Mouse (Mus musculus) MEL (cell line): ENCODE measurements around the gene Eif4e3. TPM values are rescaled to one million over a fixed set of nuclear protein-coding genes. Genes with fewer than 3 reads are reported as not detected.

ENCODE experiments used
- DNase-seq: peaks from one replicate; pipeline ENCODE4 v3.0.0; 2011; ENCODE audit warnings: low read depth, low spot score
- H3K27ac ChIP-seq: 2 replicates; pipeline ENCODE4 v1.5.1; 2012; ENCODE audit warnings: low read depth, mild to moderate bottlenecking, control low read depth, low read length, moderate library complexity; ENCODE audit not compliant: control insufficient read depth
- H3K27me3 ChIP-seq, 2 experiments: fragments of 150-350 bp in 1 of 2; sonication (generic) in 1 of 2; 2 replicates each; pipeline ENCODE4 v1.6.1; 2012; ENCODE audit warnings: low read length in 2 of 2, mild to moderate bottlenecking in 2 of 2, improper control_type of control experiment in 1 of 2, moderate library complexity in 1 of 2; ENCODE audit not compliant: insufficient read depth in 2 of 2, control insufficient read depth in 1 of 2
- H3K36me3 ChIP-seq, 2 experiments: 2 replicates each; pipeline ENCODE4 v1.6.1; 2012 to 2014; ENCODE audit warnings: low read length in 2 of 2, improper control_type of control experiment in 1 of 2, inconsistent platforms in 1 of 2, mild to moderate bottlenecking in 1 of 2; ENCODE audit not compliant: insufficient read depth in 2 of 2, control insufficient read depth in 1 of 2
- H3K4me1 ChIP-seq, 2 experiments: fragments of 150-350 bp in 1 of 2; sonication (generic) in 1 of 2; 2 replicates each; pipeline ENCODE4 v1.6.1; 2012; ENCODE audit warnings: low read length in 2 of 2, improper control_type of control experiment in 1 of 2, mild to moderate bottlenecking in 1 of 2; ENCODE audit not compliant: insufficient read depth in 2 of 2, control insufficient read depth in 1 of 2
- H3K4me3 ChIP-seq, 2 experiments: fragments of 150-350 bp in 1 of 2; sonication (generic) in 1 of 2; 2 replicates each; pipeline ENCODE4 v1.5.1; 2012; ENCODE audit warnings: low read depth in 2 of 2, low read length in 2 of 2, mild to moderate bottlenecking in 2 of 2, moderate library complexity in 2 of 2, control low read depth in 1 of 2, improper control_type of control experiment in 1 of 2; ENCODE audit not compliant: control insufficient read depth in 1 of 2, insufficient read depth in 1 of 2
- H3K79me2 ChIP-seq: 2 replicates; pipeline ENCODE4 v1.6.1; 2012; ENCODE audit warnings: mild to moderate bottlenecking, low read length, moderate library complexity; ENCODE audit not compliant: control insufficient read depth, poor library complexity, insufficient read depth
- H3K9ac ChIP-seq: 2 replicates; pipeline ENCODE4 v1.6.1; 2012; ENCODE audit warnings: low read depth, mild to moderate bottlenecking, control low read depth, low read length, moderate library complexity; ENCODE audit not compliant: control insufficient read depth, poor library complexity, severe bottlenecking
- H3K9me3 ChIP-seq: fragments of 150-350 bp; sonication (generic); replicated peaks from 2 replicates; pipeline ENCODE4 v1.6.1; 2012; ENCODE audit warnings: mild to moderate bottlenecking, low read length, improper control_type of control experiment, moderate library complexity; ENCODE audit not compliant: insufficient read depth
- BHLHE40 ChIP-seq: IDR thresholded peaks from 2 replicates; pipeline ENCODE4 v1.6.1; 2012; ENCODE audit warnings: low read depth, mild to moderate bottlenecking, inconsistent platforms, low read length, improper control_type of control experiment, borderline replicate concordance
- CHD1 ChIP-seq: IDR thresholded peaks from 2 replicates; pipeline ENCODE4 v1.6.1; 2012; ENCODE audit warnings: low read depth, mild to moderate bottlenecking, inconsistent platforms, low read length, improper control_type of control experiment
- CHD2 ChIP-seq: IDR thresholded peaks from 2 replicates; pipeline ENCODE4 v1.6.1; 2011; ENCODE audit warnings: low read length, improper control_type of control experiment
- E2F4 ChIP-seq: IDR thresholded peaks from 2 replicates; pipeline ENCODE4 v1.6.1; 2011; ENCODE audit warnings: low read depth, low read length, improper control_type of control experiment, borderline replicate concordance
- HCFC1 ChIP-seq: IDR thresholded peaks from 2 replicates; pipeline ENCODE4 v1.6.1; 2012; ENCODE audit warnings: low read depth, mild to moderate bottlenecking, inconsistent platforms, low read length, improper control_type of control experiment, moderate library complexity
- KAT2A ChIP-seq: conservative IDR thresholded peaks from 2 replicates; pipeline ENCODE4 v1.6.1; 2012; ENCODE audit warnings: low read depth, low read length, improper control_type of control experiment, inconsistent platforms
- MXI1 ChIP-seq: IDR thresholded peaks from 2 replicates; pipeline ENCODE4 v1.6.1; 2011; ENCODE audit warnings: mild to moderate bottlenecking, low read depth, low read length, improper control_type of control experiment
- NELFE ChIP-seq: IDR thresholded peaks from 2 replicates; pipeline ENCODE4 v1.6.1; 2011; ENCODE audit warnings: low read depth, low read length, improper control_type of control experiment
- POLR2AphosphoS5 ChIP-seq: IDR thresholded peaks from 2 replicates; pipeline ENCODE4 v1.6.1; 2012; ENCODE audit warnings: low read depth, borderline replicate concordance, mild to moderate bottlenecking, inconsistent platforms, low read length, moderate library complexity, mixed read lengths
- RCOR1 ChIP-seq: IDR thresholded peaks from 2 replicates; pipeline ENCODE4 v1.6.1; 2012; ENCODE audit warnings: low read depth, mild to moderate bottlenecking, inconsistent platforms, low read length, improper control_type of control experiment
- SIN3A ChIP-seq: IDR thresholded peaks from 2 replicates; pipeline ENCODE4 v1.6.1; 2012; ENCODE audit warnings: low read length, improper control_type of control experiment, inconsistent platforms
- SMC3 ChIP-seq: IDR thresholded peaks from 2 replicates; pipeline ENCODE4 v1.6.1; 2011; ENCODE audit warnings: low read depth, low read length, improper control_type of control experiment
- TAL1 ChIP-seq: IDR thresholded peaks from 2 replicates; pipeline ENCODE4 v1.6.1; 2012; ENCODE audit warnings: mild to moderate bottlenecking, inconsistent platforms, low read length, moderate library complexity, mixed read lengths
- TCF12 ChIP-seq: IDR thresholded peaks from 2 replicates; pipeline ENCODE4 v1.6.1; 2014; ENCODE audit warnings: low read depth, mild to moderate bottlenecking, inconsistent platforms, low read length, improper control_type of control experiment, moderate library complexity
- UBTF ChIP-seq: IDR thresholded peaks from 2 replicates; pipeline ENCODE4 v1.6.1; 2012; ENCODE audit warnings: low read depth, mild to moderate bottlenecking, inconsistent platforms, low read length, improper control_type of control experiment, moderate library complexity, borderline replicate concordance; ENCODE audit not compliant: insufficient read depth
- ZC3H11A ChIP-seq: IDR thresholded peaks from 2 replicates; pipeline ENCODE4 v1.6.1; 2012; ENCODE audit warnings: low read depth, mild to moderate bottlenecking, inconsistent platforms, low read length, improper control_type of control experiment
- polyA plus RNA-seq, 2 experiments: library from polyadenylated mRNA; stranded (reverse) in 1 of 2; unstranded in 1 of 2; fragments of >175 nt in 1 of 2; fragments of >200 nt in 1 of 2; gene quantifications; 2 replicates each; pipeline versions ENCODE4 v1.2.1 to v1.2.4; 2012; ENCODE audit warnings: low replicate concordance in 2 of 2, low read depth in 1 of 2; ENCODE audit not compliant: insufficient read length in 2 of 2, insufficient read depth in 1 of 2, missing spikeins in 1 of 2
- total RNA-seq: library from RNA; depleted of rRNA; stranded (reverse); fragments of 300-350 nt; gene quantifications from 2 replicates; pipeline ENCODE4 v1.2.3, GENCODE M21; 2012

The Eif4e3 gene
- total and polyA plus RNA-seq, 3 experiments, result not detected

- Histone ChIP-seq H3K79me2 (no peaks in the 10 kb centered on the region), H3K9ac (no peak overlapping the region), H3K9me3 (no peaks in the 10 kb centered on the region), H3K27me3 (no peaks in the 10 kb centered on the region), H3K27ac (no peak overlapping the region), H3K4me3 (no peak overlapping the region), H3K4me1 (no peaks in the 10 kb centered on the region), H3K36me3 (no peaks in the 10 kb centered on the region)
- DNase-seq, result no peak
- TF ChIP-seq CHD1 (no peak), TCF12 (no peak), CHD2 (no peak), KAT2A (no peak), E2F4 (no peak), HCFC1 (no peak), UBTF (no peak), NELFE (no peak), MXI1 (no peak)
Observed at GRCm38 (mm10) chr6:99669481-99670325, 3.1 kb upstream of the Eif4e3 start.

- H3K36me3 ChIP-seq, result no peaks in the 10 kb centered on the region
- H3K27ac ChIP-seq, result no peak overlapping the region
- no peak for DNase-seq
- no peaks in the 10 kb centered on the region for H3K79me2 ChIP-seq
- TF ChIP-seq POLR2AphosphoS5, result no peak
- no peak for TF ChIP-seq TAL1
- no peak for TF ChIP-seq MXI1
- no peak for TF ChIP-seq HCFC1
- no peak for TF ChIP-seq SIN3A
- no peak for TF ChIP-seq BHLHE40
- no peak for TF ChIP-seq TCF12
- no peak for TF ChIP-seq RCOR1
- no peak for TF ChIP-seq SMC3
- no peak for TF ChIP-seq ZC3H11A
- H3K9ac ChIP-seq, result no peak overlapping the region
- no peak overlapping the region for H3K4me3 ChIP-seq
- H3K9me3 ChIP-seq, result no peaks in the 10 kb centered on the region
- H3K27me3 ChIP-seq, result no peaks in the 10 kb centered on the region
- no peaks in the 10 kb centered on the region for H3K4me1 ChIP-seq
Observed at GRCm38 (mm10) chr6:99667290-99667689, 719 bp upstream of the Eif4e3 start.
